Mouse (Mus musculus): ENCODE data around the gene F3.
"Not testable (repeated sequence)": the region's sequence is repeated elsewhere in the genome, so short reads cannot be mapped to it uniquely, and the experiment has no call there.

F3 gene

GRCm38 (mm10) chr3:121739489-121740213 lies 16.3 kb downstream of the F3 start:
- DNase-seq: peak; percentile 81

GRCm38 (mm10) chr3:121741186-121741848 lies 18.0 kb downstream of the F3 start:
- DNase-seq: peak; percentile 25

DNA sequence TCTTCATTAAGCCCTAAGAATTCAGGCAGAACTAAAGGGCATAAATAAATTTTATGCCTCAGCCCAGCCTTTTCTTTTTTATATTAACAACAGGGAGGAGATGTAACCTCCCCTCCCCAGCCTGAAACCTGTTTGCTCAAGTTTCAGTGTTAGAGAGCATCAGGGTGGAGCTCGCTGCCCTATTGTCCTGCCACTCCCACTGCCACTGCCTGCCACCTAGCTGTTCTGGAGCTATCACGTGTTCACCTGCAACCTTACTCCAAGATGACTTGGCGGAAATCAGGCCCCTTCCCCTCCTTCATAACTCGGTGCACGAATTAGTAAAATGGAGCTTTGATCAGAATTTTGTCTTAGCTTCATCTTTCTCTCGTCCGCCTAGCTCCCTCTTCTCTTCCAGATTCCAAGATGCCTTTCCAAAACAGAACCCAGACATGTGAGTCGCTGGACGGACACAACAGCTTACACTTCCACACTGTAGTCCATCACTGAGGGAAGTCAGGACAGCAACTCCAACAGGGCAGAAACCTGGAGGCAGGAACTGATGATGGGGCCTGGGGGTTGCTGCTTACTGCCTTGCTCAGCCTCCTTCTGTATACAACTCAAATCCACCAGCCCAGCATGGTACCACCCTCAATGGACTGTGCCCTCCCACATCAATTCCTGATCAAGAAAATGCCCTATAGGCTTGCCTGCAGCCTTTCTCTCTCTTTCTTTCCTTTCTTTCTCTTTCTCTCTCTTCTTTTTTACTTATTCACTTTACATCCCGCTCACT lies 31.2 kb downstream of the F3 start:
- DNase-seq: not testable (repeated sequence)

DNA sequence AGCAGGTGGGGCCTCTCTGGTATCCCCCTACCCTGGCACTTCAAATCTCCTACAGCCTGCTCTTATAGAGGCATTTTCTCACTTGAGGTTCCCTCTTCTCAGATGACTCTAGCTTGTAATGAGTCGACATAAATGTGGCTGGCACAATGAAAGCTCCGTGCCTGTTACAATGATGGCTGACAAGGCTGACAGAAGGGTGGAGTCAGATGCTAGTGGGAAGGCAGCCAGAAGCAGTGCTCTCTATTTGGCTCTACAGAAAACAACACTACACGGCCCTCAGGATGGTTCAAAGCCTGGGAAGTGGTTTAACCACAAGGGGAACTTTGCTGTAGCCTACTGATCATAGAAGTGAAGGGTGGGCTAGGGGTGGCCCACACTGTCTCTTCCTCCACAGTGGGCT lies 31.8 kb downstream of the F3 start:
- DNase-seq: no peak

DNA sequence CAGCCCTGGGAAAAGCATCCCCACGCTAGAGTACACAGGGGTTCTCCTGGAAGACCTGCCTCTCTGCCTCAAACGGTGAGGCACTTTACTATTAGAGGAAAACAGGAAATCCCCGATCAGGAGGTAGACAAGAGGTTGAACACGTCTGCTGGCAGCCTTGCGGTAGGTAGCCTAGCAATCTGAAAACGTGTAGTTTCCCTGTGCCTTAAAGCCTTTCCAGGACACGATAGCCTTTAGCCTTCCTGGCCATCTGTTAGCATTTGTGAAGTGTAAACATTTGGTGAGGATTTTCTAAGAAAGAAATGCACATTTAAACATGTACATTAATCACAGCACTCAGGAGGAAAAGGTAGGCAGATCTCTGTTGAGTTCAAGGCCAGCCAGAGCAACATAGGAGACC lies 35.0 kb downstream of the F3 start:
- DNase-seq: no peak

- DNase-seq: no peak
Observed at GRCm38 (mm10) chr3:121762056-121762852, 38.9 kb downstream of the F3 start.

DNA sequence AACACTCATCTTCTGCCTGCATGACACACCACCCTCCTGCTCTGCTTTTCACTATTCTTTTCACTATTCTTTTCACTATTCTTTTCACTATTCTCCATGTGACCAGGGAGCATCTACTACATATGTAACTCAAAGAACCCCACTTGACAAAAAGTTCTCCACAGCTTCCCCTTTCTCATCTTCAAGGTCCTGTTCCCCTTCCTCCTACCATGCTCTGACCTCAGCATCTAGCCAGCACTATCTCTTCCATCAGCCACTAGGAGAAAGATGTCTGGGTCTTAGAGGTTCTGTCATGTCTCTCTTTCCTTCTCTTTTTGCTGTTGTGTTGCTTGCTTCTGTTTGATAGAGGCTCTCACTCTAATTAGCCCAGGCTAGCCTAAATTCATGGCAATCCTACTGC lies 42.7 kb downstream of the F3 start:
- DNase-seq: no peak

DNA sequence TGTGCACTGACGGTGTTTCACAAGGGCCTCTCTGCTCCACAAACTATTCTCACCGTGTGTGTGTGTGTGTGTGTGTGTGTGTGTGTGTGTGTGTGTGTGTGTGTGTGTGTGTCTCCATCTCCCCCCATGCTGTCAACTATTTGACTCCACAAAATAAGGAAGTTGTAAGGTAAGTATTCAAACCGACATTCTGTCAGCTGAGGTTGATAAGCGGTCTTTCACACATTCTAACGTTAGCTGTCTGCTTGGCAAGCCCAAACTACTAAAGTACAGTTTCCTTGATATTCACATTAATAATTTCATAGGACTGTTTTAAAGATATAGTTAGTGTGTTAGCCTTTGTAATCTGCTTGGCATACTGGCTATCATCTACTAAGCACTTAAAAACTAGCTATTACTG lies 43.5 kb downstream of the F3 start:
- no peak for DNase-seq

DNA sequence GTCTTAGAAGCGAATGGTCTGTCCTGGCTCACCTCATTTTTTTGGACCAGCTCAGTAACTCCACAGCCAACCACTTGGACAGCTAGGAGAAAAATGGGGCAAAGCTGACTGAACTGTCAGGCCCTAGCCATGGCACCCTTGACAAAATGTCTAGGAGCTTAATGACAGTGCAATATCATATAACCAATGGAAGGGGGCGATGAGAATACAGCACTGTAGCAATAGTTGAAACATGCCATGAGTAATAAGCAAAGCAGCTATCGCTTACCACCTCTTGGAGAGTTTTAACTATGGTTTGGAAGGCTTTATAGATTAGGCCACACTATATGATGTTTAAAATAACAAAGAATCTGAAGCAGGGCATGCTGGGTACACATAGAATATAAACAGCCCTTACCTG lies 45.4 kb downstream of the F3 start:
- no peak for DNase-seq

DNA sequence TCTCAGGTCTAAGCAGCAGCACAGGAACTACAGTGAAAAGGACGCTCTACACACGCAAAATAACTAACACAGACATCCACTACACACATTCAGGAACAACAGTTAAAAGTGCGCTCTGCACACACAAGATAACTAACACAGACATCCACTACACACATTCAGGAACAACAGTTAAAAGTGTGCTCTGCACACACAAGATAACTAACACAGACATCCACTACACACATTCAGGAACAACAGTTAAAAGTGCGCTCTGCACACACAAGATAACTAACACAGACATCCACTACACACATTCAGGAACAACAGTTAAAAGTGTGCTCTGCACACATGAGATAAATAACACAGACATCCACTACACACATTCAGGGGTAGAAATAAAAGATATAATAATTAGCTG lies 50.0 kb downstream of the F3 start:
- DNase-seq: not testable (repeated sequence)

DNA sequence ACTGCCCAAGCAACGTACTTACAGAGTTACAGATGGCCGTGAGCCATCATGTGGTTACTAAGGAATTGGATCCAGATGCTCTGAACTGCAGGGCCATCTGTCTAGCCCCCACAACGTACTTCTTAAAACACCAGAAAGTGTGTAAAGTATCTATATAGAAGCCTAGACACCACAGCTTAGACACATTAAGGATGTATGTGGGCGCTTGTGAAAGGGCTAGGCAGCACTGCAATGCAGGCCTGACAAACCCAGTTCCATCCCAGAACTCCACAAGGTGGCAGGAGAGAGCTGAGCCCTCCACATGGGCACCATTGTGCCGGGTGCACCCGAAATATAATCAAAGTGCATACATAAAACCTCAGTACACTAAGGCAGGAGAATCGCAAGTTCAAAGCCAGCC lies 54.6 kb downstream of the F3 start:
- DNase-seq: peak; percentile 82

- DNase-seq: peak; percentile 23
Observed at GRCm38 (mm10) chr3:121783020-121783419, 59.7 kb downstream of the F3 start.
